Mouse (Mus musculus): ENCODE measurements around the gene Slc17a5.

DNA sequence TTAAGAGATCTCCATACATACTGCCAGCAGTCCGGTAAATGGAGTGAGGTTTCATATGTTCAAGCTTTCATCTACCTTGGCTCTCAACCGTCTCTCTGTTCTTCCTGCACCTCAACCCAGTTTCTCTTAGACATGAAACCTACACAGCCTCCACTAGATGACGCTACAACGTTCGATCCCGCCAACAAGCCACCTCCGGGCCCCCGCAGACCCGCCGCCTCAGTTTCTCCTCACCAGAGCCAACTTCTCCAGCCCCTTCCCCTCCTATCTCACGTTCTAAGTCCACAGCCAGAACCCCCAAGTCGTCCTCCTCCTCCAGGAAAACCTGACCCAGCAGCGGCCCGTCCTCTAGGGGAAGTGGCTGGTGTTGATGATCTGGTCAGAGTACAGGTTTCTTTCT, 66.2 kb downstream of the Slc17a5 start:
- TF ChIP-seq CTCF (conservative IDR thresholded peaks at IDR 0.05; ENCODE audit: low read length) (peak; percentile 53), POU5F1 (IDR thresholded peaks at IDR 0.05; ENCODE audit: borderline replicate concordance, low read length) (no peak)

All from E14TG2a.4 (cell line).